Mouse (Mus musculus): ENCODE measurements at regions not wholly inside any gene's neighbourhood (a gene's known extent, or its start where the extent isn't known, plus 50 kb on each side); places are given as distances from the start of the nearest gene placed in this dataset.

GRCm38 (mm10) chr6:51302240-51302639 lies 130.2 kb upstream of the Nfe2l3 start:
- DNase-seq, result no peak

- no peak for DNase-seq
These were observed 114.1 kb upstream of the Nfe2l3 start for GRCm38 (mm10) chr6:51318341-51318740.

GRCm38 (mm10) chr6:51320019-51320418 lies 112.5 kb upstream of the Nfe2l3 start:
- DNase-seq, result no peak

- DNase-seq, result no peak
These were observed 111.6 kb upstream of the Nfe2l3 start for GRCm38 (mm10) chr6:51320676-51321419.

GRCm38 (mm10) chr6:51326103-51326829 lies 106.2 kb upstream of the Nfe2l3 start:
- no peak for DNase-seq

- DNase-seq, result no peak
These were observed 103.1 kb upstream of the Nfe2l3 start for GRCm38 (mm10) chr6:51329070-51329995.

- DNase-seq, result no peak
These were observed 102.3 kb upstream of the Nfe2l3 start for GRCm38 (mm10) chr6:51330069-51330706.

GRCm38 (mm10) chr6:51332841-51333240 lies 99.6 kb upstream of the Nfe2l3 start:
- DNase-seq, result no peak

GRCm38 (mm10) chr6:51333722-51334360 lies 98.6 kb upstream of the Nfe2l3 start:
- DNase-seq, result no peak

- no peak for DNase-seq
These were observed 97.2 kb upstream of the Nfe2l3 start for GRCm38 (mm10) chr6:51335314-51335713.

- no peak for DNase-seq
These were observed 93.2 kb upstream of the Nfe2l3 start for GRCm38 (mm10) chr6:51339301-51339700.

GRCm38 (mm10) chr6:51347721-51348120 lies 84.7 kb upstream of the Nfe2l3 start:
- DNase-seq, result no peak

GRCm38 (mm10) chr6:51349771-51350170 lies 82.7 kb upstream of the Nfe2l3 start:
- no peak for DNase-seq

- DNase-seq, result no peak
These were observed 77.4 kb upstream of the Nfe2l3 start for GRCm38 (mm10) chr6:51355041-51355440.

GRCm38 (mm10) chr6:51361611-51362180 lies 70.8 kb upstream of the Nfe2l3 start:
- no peak for DNase-seq

- peak; percentile 80 for DNase-seq
These were observed 69.8 kb upstream of the Nfe2l3 start for GRCm38 (mm10) chr6:51362475-51363226.

- DNase-seq, result no peak
These were observed 67.7 kb upstream of the Nfe2l3 start for GRCm38 (mm10) chr6:51364776-51365175.

GRCm38 (mm10) chr6:51369771-51370170 lies 62.7 kb upstream of the Nfe2l3 start:
- no peak for DNase-seq

- DNase-seq, result no peak
These were observed 60.1 kb upstream of the Nfe2l3 start for GRCm38 (mm10) chr6:51372357-51372756.

- DNase-seq, result no peak
These were observed 54.0 kb upstream of the Nfe2l3 start for GRCm38 (mm10) chr6:51378436-51378835.

- DNase-seq, result no peak
These were observed 53.4 kb upstream of the Nfe2l3 start for GRCm38 (mm10) chr6:51379074-51379473.
